Mouse (Mus musculus): ENCODE measurements around the gene Gne. TPM values are rescaled to one million over a fixed set of nuclear protein-coding genes. Genes with fewer than 3 reads are reported as not detected.

The Gne gene
- polyA plus RNA-seq, 1 experiment, result 15.1 TPM

DNA sequence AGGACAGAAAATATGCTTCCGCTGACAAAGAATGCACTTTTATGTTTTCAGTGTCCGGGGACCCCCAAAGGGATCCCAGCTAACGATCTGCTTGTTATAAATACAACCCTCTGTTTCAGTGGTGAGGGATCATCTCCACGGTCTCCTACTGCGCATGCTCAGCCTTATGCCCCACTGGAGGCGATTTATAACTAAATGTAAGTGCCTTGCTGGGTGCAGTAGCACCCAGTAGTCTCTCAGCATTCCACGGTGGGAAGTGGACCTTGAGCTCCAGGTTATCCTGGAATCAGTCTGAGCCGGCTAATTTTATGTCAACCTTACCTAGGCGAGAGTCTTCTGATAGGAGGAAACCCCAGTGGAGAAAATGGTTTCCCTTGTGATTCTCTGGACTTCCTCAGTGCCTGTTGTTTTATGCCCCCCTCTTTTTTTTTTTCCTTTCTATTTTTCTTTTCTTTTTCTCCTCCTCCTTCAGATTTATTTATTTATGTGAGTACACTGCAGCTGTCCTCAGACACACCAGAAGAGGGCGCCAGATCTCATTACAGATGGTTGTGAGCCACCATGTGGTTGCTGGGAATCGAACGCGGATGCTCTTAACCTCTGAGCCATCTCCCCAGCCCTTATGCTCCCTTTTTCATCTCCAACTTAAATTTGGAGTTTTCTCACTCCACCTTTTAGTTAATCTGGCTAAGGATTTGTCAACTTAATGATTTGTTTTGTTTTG lies 787 bp upstream of the Gne start:
- Histone ChIP-seq H3K79me3 (ENCODE audit: low read depth) (no peaks in the 10 kb centered on the region), H3K27me3 (ENCODE audit: control insufficient read depth, insufficient read depth, insufficient read length) (no peaks in the 10 kb centered on the region), H3K4me3 (ENCODE audit: insufficient read depth, poor library complexity, severe bottlenecking) (no peak overlapping the region), H3K36me3 (ENCODE audit: control insufficient read depth, insufficient read depth) (no peaks in the 10 kb centered on the region), H3K79me2 (ENCODE audit: control insufficient read depth, insufficient read depth) (no peaks in the 10 kb centered on the region), H3ac (ENCODE audit: control insufficient read depth, insufficient read length, low read depth) (no peak overlapping the region)
- TF ChIP-seq MYOG (IDR thresholded peaks at IDR 0.05; ENCODE audit: control insufficient read depth, extremely low read depth, insufficient read length) (no peak), FOSL1 (IDR thresholded peaks at IDR 0.05; ENCODE audit: insufficient read depth, low read length, poor library complexity, severe bottlenecking) (no peak), USF1 (IDR thresholded peaks at IDR 0.05; ENCODE audit: low read depth) (no peak), MYOD1 (IDR thresholded peaks at IDR 0.05; ENCODE audit: control insufficient read depth, insufficient read length, low read depth) (no peak), CEBPB (IDR thresholded peaks at IDR 0.05; ENCODE audit: low read depth) (no peak), CTCF (IDR thresholded peaks at IDR 0.05; ENCODE audit: control insufficient read depth, insufficient read depth, insufficient read length) (no peak), MAX (IDR thresholded peaks at IDR 0.05) (no peak)

DNA sequence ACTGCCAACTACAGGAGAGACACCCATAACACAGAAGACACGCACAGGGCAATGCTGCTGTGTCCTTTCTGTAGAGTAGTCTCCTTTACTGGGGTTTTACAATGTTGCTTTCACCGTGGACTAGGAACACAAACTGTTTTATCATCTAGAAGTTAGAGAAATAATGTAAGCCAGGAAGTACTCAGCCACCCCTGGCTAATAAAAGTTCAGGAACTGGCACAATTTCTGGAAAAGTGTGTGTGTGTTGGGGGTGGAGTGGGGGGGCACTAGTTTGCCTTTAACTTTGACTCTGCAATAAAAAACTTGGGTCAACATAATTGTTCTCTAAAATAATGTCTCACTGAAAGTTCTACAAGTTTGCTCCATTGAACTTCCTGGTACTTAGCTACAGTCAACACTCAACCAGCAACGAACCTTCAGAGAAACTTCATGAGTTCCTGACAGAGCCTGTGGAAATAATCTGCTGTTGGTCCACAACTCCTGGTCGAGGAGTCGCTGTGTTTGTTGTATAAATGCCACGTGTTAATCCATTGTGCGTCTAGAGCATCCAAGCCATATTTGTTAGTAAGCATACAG lies 5.5 kb downstream of the Gne start:
- Histone ChIP-seq H3K27me3 (ENCODE audit: control insufficient read depth, insufficient read depth, insufficient read length) (no peaks in the 10 kb centered on the region), H3ac (ENCODE audit: control insufficient read depth, insufficient read length, low read depth) (no peak overlapping the region), H3K4me3 (ENCODE audit: insufficient read depth, poor library complexity, severe bottlenecking) (no peak overlapping the region), H3K36me3 (ENCODE audit: control insufficient read depth, insufficient read depth) (no peaks in the 10 kb centered on the region), H3K79me3 (ENCODE audit: low read depth) (no peaks in the 10 kb centered on the region), H3K79me2 (ENCODE audit: control insufficient read depth, insufficient read depth) (no peaks in the 10 kb centered on the region)
- TF ChIP-seq MYOD1 (IDR thresholded peaks at IDR 0.05; ENCODE audit: control insufficient read depth, insufficient read length, low read depth), result no peak
- no peak for TF ChIP-seq MYOG (IDR thresholded peaks at IDR 0.05; ENCODE audit: control insufficient read depth, extremely low read depth, insufficient read length)
- TF ChIP-seq FOSL1 (IDR thresholded peaks at IDR 0.05; ENCODE audit: insufficient read depth, low read length, poor library complexity, severe bottlenecking), result no peak
- TF ChIP-seq USF1 (IDR thresholded peaks at IDR 0.05; ENCODE audit: low read depth), result no peak
- no peak for TF ChIP-seq MAX (IDR thresholded peaks at IDR 0.05)
- TF ChIP-seq CEBPB (IDR thresholded peaks at IDR 0.05; ENCODE audit: low read depth), result no peak
- no peak for TF ChIP-seq CTCF (IDR thresholded peaks at IDR 0.05; ENCODE audit: control insufficient read depth, insufficient read depth, insufficient read length)

GRCm38 (mm10) chr4:44074422-44074821 lies 9.6 kb downstream of the Gne start:
- Histone ChIP-seq H3ac (ENCODE audit: control insufficient read depth, insufficient read length, low read depth) (no peak overlapping the region), H3K4me3 (ENCODE audit: insufficient read depth, poor library complexity, severe bottlenecking) (no peak overlapping the region), H3K36me3 (ENCODE audit: control insufficient read depth, insufficient read depth) (no peaks in the 10 kb centered on the region), H3K79me3 (ENCODE audit: low read depth) (peaks cover 8% of the 10 kb centered on the region), H3K79me2 (ENCODE audit: control insufficient read depth, insufficient read depth) (peaks cover 28% of the 10 kb centered on the region), H3K27me3 (ENCODE audit: control insufficient read depth, insufficient read depth, insufficient read length) (no peaks in the 10 kb centered on the region)
- no peak for TF ChIP-seq FOSL1 (IDR thresholded peaks at IDR 0.05; ENCODE audit: insufficient read depth, low read length, poor library complexity, severe bottlenecking)
- no peak for TF ChIP-seq MYOD1 (IDR thresholded peaks at IDR 0.05; ENCODE audit: control insufficient read depth, insufficient read length, low read depth)
- no peak for TF ChIP-seq MAX (IDR thresholded peaks at IDR 0.05)

- H3K27me3 ChIP-seq (ENCODE audit: control insufficient read depth, insufficient read depth, insufficient read length), result no peaks in the 10 kb centered on the region
- no peak overlapping the region for H3K4me3 ChIP-seq (ENCODE audit: insufficient read depth, poor library complexity, severe bottlenecking)
- H3K79me2 ChIP-seq (ENCODE audit: control insufficient read depth, insufficient read depth), result peaks cover 32% of the 10 kb centered on the region
- no peaks in the 10 kb centered on the region for H3K36me3 ChIP-seq (ENCODE audit: control insufficient read depth, insufficient read depth)
- TF ChIP-seq FOSL1 (IDR thresholded peaks at IDR 0.05; ENCODE audit: insufficient read depth, low read length, poor library complexity, severe bottlenecking) (no peak), MAX (IDR thresholded peaks at IDR 0.05) (no peak), MYOD1 (IDR thresholded peaks at IDR 0.05; ENCODE audit: control insufficient read depth, insufficient read length, low read depth) (no peak), MYOG (IDR thresholded peaks at IDR 0.05; ENCODE audit: control insufficient read depth, extremely low read depth, insufficient read length) (no peak)
- H3K79me3 ChIP-seq (ENCODE audit: low read depth), result peaks cover 9% of the 10 kb centered on the region
- H3ac ChIP-seq (ENCODE audit: control insufficient read depth, insufficient read length, low read depth), result no peak overlapping the region
Measured at GRCm38 (mm10) chr4:44073799-44074198, 10.2 kb downstream of the Gne start.

DNA sequence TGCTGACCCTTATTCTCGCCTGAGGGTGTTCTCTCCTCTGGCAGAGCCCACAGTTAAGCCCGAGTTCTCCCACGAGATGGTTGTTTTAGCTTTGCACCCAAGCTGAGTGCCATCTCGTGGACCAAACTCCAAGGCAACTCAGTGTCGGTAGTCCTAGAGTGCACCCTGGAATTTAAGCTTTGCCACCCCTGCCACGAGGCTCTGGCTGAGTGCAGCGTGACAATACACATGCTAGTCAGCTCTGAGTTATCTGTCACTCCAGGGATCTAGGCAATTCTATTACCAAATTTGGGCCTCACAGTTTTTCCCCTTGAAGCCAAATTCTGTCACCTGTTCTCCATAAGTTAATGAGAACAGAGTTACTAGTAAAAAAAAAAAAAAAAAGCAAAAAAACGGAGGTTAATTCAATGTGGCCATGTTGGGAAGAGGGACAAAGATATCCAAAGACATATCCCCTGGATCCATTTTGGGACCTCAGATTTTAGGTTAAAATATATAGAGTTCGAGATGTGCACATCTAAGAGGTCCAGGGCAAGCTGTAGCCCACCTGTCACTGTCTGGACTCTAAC lies 11.0 kb downstream of the Gne start:
- peaks cover 9% of the 10 kb centered on the region for H3K79me3 ChIP-seq (ENCODE audit: low read depth)
- TF ChIP-seq MYOG (IDR thresholded peaks at IDR 0.05; ENCODE audit: control insufficient read depth, extremely low read depth, insufficient read length), result no peak
- TF ChIP-seq CTCF (IDR thresholded peaks at IDR 0.05; ENCODE audit: control insufficient read depth, insufficient read depth, insufficient read length), result no peak
- no peak for TF ChIP-seq MYOD1 (IDR thresholded peaks at IDR 0.05; ENCODE audit: control insufficient read depth, insufficient read length, low read depth)
- no peak for TF ChIP-seq MAX (IDR thresholded peaks at IDR 0.05)
- TF ChIP-seq FOSL1 (IDR thresholded peaks at IDR 0.05; ENCODE audit: insufficient read depth, low read length, poor library complexity, severe bottlenecking), result no peak
- no peak for TF ChIP-seq USF1 (IDR thresholded peaks at IDR 0.05; ENCODE audit: low read depth)
- TF ChIP-seq CEBPB (IDR thresholded peaks at IDR 0.05; ENCODE audit: low read depth), result no peak
- peaks cover 32% of the 10 kb centered on the region for H3K79me2 ChIP-seq (ENCODE audit: control insufficient read depth, insufficient read depth)
- no peaks in the 10 kb centered on the region for H3K36me3 ChIP-seq (ENCODE audit: control insufficient read depth, insufficient read depth)
- peak overlapping the region; percentile 85 for H3ac ChIP-seq (ENCODE audit: control insufficient read depth, insufficient read length, low read depth)
- no peaks in the 10 kb centered on the region for H3K27me3 ChIP-seq (ENCODE audit: control insufficient read depth, insufficient read depth, insufficient read length)
- peak overlapping the region; percentile 61 for H3K4me3 ChIP-seq (ENCODE audit: insufficient read depth, poor library complexity, severe bottlenecking)

All from C2C12 (cell line).